Mouse (Mus musculus) A20 (cell line): ENCODE measurements around the gene Yaf2.
A peak's percentile ranks its signal among the peaks of the same experiment; 100 is the strongest.

Experiments used
- DNase-seq: peaks from one replicate; pipeline ENCODE4 v3.0.0-alpha.2; 2011; ENCODE audit warnings: low read depth, low spot score

The Yaf2 gene

GRCm38 (mm10) chr15:93287628-93288027 lies 49.1 kb downstream of the Yaf2 start:
- no peak for DNase-seq

DNA sequence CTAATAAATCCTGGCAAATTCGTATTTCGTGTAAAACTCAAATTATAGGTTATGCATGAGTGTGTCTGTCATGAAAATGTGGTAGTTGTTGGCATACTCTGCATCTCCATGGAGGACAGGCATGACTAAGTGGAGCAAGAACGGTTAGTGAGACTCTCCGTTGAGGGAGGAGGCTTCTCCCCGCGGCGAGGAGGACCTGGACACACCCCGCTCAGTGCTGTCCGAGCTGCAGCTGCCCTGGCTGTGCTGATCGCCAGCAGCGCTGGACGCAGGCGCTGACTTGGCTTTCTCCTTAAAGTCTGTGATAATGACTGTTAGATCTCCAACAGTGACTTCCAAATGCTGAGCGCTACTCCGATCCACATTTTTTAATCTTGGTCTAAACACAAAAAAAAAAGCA lies 51.5 kb downstream of the Yaf2 start:
- no peak for DNase-seq

DNA sequence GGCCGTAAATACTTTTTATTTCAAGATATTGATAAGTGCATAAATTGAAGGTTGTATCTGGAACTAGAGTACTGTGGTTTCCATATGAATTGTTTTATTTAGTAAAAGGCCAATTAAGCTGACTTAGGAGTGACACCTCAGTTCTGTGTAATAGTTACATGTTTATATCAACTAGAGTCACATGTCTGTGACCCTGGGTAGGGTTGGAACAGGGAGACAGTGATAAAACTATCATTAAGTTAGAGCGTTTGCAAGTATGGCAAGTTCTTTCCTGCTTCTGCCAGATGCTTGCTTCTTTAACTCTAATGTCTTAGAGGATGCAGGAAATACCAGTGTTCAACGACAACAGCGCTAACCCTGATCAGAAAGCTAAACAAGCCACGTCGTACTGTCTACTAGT lies 52.4 kb downstream of the Yaf2 start:
- DNase-seq, result no peak

DNA sequence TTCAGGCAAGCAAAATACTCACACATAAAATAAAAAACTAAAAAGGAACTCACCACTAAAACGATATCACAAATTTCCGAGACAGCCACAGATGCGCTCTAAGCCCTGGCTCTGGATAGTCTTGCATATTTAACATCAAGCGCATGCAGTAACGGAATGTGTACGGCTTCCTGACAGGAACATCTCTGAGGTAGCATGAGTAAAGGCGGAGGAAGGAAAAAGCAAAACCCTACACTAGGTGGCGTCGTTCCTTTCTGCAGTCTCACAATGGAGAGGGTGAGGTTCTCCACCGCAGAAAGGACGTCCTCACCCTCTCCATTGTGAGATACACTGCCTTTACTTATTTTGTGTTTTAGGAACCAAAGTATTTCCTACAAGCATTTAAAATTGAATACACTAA lies 53.4 kb downstream of the Yaf2 start:
- no peak for DNase-seq

DNA sequence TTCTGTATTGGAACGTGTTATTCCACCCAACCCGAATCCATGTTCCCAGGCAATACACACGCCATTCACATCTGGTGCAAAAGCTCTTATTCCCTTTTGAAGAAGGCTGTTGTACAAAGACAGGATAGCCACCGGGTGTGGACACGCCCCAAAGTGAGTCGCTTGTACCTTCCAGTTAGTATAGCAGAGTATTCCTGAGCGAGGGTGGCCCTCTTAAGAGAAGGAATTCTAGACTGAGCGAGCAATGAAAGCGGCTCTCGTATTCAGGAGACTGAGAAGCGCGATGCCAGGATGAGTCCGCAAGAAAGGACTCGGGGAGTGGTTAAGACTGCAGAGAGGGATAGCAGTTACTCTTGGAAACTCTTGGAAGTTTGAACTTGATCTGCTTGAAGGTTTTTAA lies 60.5 kb downstream of the Yaf2 start:
- no peak for DNase-seq

GRCm38 (mm10) chr15:93275623-93276022 lies 61.1 kb downstream of the Yaf2 start:
- peak; percentile 83 for DNase-seq

- DNase-seq, result peak; percentile 98
Observed at GRCm38 (mm10) chr15:93274679-93275583, 61.8 kb downstream of the Yaf2 start, which contains the start of gene Gxylt1. Gene Gxylt1, minus strand, starts transcription at chr15:93275179.

DNA sequence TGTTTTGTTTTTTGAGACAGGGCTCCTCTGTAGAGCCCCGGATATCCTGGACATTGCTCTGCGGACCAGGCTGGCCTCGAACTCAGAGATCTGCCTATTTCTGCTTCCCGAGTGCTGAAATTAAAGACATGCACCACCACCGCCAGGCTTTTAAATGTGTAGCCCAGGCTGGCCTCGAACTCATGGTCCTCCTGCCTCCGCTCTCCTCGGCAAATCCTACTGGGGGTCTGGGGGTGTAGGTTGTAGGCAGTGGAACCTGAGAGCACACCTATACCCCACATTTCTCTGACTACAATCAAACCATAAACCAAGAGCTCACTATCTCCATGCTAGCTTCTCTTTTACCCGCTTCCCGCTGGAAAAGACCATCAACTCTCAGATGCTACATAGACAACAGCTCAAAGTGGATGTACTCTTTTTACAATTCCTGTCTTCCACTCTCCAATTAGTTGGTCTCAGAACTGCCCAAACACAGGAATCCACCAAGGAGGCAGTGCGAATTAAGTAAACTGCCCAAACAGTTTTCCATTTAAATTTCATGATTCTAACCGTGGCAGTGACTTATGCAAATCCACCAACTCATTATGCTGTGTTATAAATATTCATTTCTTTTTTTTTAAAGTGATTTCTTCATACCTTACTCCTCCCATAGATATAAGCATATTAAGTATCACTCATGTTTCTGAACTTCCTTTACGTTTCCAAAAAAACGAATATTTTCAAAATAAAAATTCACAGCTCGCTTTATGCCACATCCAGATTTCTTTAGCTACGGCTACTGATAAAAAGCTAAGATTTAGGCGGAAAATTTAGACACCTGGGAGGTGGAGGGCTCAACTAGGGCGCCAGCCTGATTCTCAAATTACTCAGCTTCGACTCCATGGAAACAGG lies 62.7 kb downstream of the Yaf2 start:
- DNase-seq, result no peak

DNA sequence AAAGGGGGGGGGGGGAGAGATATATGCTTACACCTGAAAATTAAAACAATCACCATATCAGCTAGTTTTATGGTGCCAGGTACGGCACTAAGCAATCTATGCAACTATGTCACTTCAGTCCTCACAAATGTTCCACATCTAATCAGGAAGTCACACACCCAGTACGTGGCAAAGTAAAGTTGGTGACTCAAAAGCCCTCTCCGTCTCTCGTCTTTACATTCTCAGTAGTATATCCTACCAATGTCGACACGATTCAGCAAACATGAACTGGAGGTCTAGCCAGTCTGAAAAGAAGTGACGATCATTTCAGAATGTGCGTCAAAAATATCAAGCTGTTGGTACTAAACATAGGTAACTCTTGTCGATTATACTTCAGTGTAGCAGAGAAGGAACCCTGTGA lies 63.8 kb downstream of the Yaf2 start:
- DNase-seq, result no peak

- peak; percentile 52 for DNase-seq
Observed at GRCm38 (mm10) chr15:93270289-93270855, 66.4 kb downstream of the Yaf2 start.

GRCm38 (mm10) chr15:93269572-93269971 lies 67.2 kb downstream of the Yaf2 start:
- no peak for DNase-seq

GRCm38 (mm10) chr15:93268001-93268400 lies 68.7 kb downstream of the Yaf2 start:
- peak; percentile 86 for DNase-seq

- DNase-seq, result no peak
Observed at GRCm38 (mm10) chr15:93267479-93267878, 69.3 kb downstream of the Yaf2 start.

DNA sequence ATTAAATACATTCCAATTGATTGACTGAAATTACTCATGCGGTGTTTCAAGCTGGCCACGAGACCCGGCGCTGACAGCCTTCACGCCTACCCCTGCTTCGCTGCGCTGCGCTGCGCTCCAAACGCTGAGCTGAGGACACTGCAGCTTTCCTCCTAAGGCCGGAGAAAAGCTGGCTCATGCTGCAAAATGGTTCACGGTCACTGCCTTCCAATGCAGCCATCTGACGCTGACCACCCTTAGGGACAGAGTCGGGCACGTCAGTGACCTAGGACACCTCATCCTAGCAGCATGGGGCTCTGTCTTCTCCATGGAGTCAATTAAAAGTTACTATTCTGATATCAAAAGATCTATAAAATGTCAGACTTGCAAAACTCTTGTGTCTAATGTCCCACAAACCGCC lies 70.4 kb downstream of the Yaf2 start:
- DNase-seq, result no peak

- DNase-seq, result no peak
Observed at GRCm38 (mm10) chr15:93265728-93266127, 71.0 kb downstream of the Yaf2 start.

- DNase-seq, result no peak
Observed at GRCm38 (mm10) chr15:93265231-93265630, 71.5 kb downstream of the Yaf2 start.

DNA sequence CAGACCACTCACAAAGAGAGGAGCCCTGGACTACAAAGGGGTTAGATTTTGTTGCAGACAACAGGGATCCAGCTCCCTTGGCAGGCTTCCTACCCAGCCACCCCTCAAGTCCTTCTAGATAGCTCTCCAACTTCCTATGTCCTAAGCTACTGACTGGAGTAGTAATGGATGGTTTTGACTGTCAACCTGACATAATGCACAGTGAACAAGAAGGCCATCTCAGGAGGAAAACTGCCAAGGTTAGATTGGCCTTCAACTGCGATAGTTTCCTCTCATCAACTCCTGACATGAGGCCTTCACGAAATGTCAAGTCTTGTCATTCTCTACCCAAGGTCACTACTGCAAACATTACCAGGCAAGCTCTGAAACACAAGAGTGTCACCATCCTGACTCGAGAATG lies 72.5 kb downstream of the Yaf2 start:
- DNase-seq, result no peak

DNA sequence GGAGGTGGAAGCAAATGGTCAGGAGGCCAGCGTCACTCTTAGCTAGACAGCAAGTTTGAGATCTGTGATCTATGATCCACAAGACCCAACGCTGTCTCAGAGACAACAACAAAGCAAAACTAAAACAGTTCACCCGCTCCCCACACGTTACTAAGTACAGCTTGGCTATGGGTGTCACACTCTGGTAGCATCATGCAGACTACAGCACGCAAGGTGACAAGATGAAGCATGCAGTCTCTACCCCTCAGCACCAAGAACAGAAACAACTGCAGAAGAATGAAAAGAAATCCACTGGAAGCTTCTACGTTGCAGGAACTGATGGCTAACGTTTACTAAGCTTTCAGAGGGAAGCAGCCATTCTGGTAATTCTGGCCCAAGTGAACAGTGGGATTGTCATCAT lies 73.2 kb downstream of the Yaf2 start:
- no peak for DNase-seq

DNA sequence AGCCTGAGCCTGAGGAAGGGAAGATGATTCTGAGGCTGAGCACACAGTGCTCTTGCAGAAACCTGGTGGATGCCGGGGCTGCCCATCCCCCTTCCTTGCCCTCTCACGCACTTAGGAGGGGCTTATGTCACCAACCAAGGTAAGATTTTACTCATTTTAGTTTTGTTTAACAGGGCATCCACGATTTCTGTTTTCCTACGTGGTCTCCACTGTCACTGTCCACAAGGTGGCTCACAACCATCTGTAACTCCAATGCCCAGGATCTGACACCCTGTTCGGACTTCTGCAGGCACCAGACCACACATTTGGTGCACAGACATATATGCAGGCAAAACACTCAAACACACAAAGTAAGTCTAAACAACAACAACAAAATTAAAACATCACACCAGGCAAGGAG lies 73.9 kb downstream of the Yaf2 start:
- no peak for DNase-seq

GRCm38 (mm10) chr15:93262274-93262673 lies 74.5 kb downstream of the Yaf2 start:
- DNase-seq, result no peak

DNA sequence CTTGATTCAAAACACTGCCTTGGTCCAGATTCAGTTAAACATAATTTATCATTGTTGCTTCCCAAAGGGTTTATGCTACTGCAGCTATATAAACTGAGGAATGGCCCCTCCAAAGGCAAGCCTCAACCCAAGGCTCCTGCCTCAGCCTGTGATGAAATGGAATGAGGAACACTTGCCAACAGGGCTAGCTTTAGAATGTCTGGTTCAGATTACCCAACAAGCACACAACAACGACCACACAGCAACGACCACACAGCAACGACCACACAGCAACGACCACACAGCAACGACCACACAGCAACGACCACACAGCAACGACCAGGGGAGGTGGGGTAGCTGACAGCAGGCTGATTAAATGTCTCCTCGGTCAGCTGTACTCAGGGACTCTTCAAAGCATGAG lies 76.8 kb downstream of the Yaf2 start:
- no peak for DNase-seq

DNA sequence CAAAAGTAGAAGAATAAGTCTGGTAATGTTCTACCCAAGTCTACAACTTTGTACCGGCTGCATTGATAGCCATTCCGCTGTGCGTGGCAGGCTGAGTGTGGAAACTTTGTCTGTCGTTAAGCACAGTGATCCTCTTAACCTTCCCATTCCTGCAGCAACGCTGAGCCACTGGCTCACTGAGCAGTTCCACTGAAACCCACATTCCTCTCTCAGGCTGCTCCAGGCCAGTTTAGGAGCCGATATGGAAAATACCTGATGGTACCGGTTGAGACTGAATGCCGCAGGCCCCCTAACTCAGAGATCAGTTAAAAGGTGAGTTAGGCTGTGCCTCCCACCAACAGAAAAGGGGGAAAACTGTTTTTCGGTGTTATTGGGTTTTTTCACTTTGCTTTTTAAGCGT lies 81.4 kb downstream of the Yaf2 start:
- no peak for DNase-seq
